Comparison of ENCODE assay signal across 8 mouse cellular contexts in genomic region chr7:15967312-15967711, GRCm38 (mm10). TPM values are rescaled to one million over a fixed set of nuclear protein-coding genes. Genes with fewer than 3 reads are reported as not detected.
DNase-seq lines count a peak whose midpoint lies in the region; ATAC-seq lines count a peak whose summit lies in the region.

Gene Ehd2, minus strand, starts transcription at chr7:15967567.

- H3K4me3 ChIP-seq in intestine, embryonic 14.5 days (ENCODE audit: low read depth, low read length): peak within 1 kb of the TSS; percentile 43
- peak within 1 kb of the TSS; percentile 51 for H3K4me3 ChIP-seq in liver, embryonic 13.5 days (replicated peaks)
- peak within 1 kb of the TSS; percentile 59 for H3K4me3 ChIP-seq in stomach, embryonic 16.5 days (replicated peaks; ENCODE audit: low read length)

- DNase-seq in A20 (ENCODE audit: low read depth, low spot score) (peak; percentile 77), adipocyte (ENCODE audit: low spot score) (peak; percentile 78)
- DNase-seq in embryo, embryonic 10 days (ENCODE audit: low spot score): peak; percentile 71
- DNase-seq in gastrocnemius, postnatal 4 days (ENCODE audit: low spot score in 2 of 2): peak; percentile 87 to 88
- peak; percentile 83 for DNase-seq in intestine, embryonic 14.5 days (ENCODE audit: low spot score)
- DNase-seq in liver, embryonic 13.5 days: peak; percentile 54
- DNase-seq in natural killer cell, adult 2 months (ENCODE audit: low spot score in 2 of 2): peak; percentile 29 to 58

- H3K27me3 ChIP-seq in intestine, embryonic 14.5 days (replicated peaks; ENCODE audit: control insufficient read depth, insufficient read depth, low read length): no peaks in the 10 kb centered on the region
- H3K27me3 ChIP-seq in liver, embryonic 13.5 days: no peaks in the 10 kb centered on the region
- no peaks in the 10 kb centered on the region for H3K27me3 ChIP-seq in stomach, embryonic 16.5 days (ENCODE audit: control insufficient read depth, insufficient read depth, low read length)

- peak within 1 kb of the TSS; percentile 50 for H3K4me2 ChIP-seq in intestine, embryonic 14.5 days (ENCODE audit: low read length)
- H3K4me2 ChIP-seq in liver, embryonic 13.5 days: peak within 1 kb of the TSS; percentile 67
- peak within 1 kb of the TSS; percentile 66 for H3K4me2 ChIP-seq in stomach, embryonic 16.5 days (ENCODE audit: low read depth, low read length)

- 1% methylated on average over 21 of the region's 22 CpGs for WGBS in intestine, embryonic 14.5 days
- 3% methylated on average over 22 of the region's 22 CpGs for WGBS in liver, embryonic 13.5 days (ENCODE audit: insufficient replicate concordance)
- WGBS in stomach, embryonic 16.5 days: under 1% methylated on average over 22 of the region's 22 CpGs

- H3K9me3 ChIP-seq in intestine, embryonic 14.5 days (ENCODE audit: control insufficient read depth, low read length): 0 out of 2 replicates have a peak, but pooled peaks cover 4% of the 10 kb centered on the region
- no peaks in the 10 kb centered on the region for H3K9me3 ChIP-seq in liver, embryonic 13.5 days (replicated peaks)
- no peaks in the 10 kb centered on the region for H3K9me3 ChIP-seq in stomach, embryonic 16.5 days (replicated peaks; ENCODE audit: control insufficient read depth, low read length)

- peak within 1 kb of the TSS; percentile 53 for H3K9ac ChIP-seq in intestine, embryonic 14.5 days (ENCODE audit: low read length)
- H3K9ac ChIP-seq in liver, embryonic 13.5 days: peak within 1 kb of the TSS; percentile 66
- H3K9ac ChIP-seq in stomach, embryonic 16.5 days (ENCODE audit: low read length): peak within 1 kb of the TSS; percentile 79

- peak; percentile 85 for ATAC-seq in intestine, embryonic 14.5 days (replicated peaks; ENCODE audit: low FRiP score, low TSS enrichment, low read depth)
- ATAC-seq in liver, embryonic 13.5 days (ENCODE audit: low read depth): peak; percentile 86
- peak; percentile 84 for ATAC-seq in stomach, embryonic 16.5 days (ENCODE audit: insufficient read depth, low FRiP score)

- peaks cover 16% of the 10 kb centered on the region for H3K36me3 ChIP-seq in intestine, embryonic 14.5 days (ENCODE audit: control insufficient read depth, insufficient read depth, low read length)
- H3K36me3 ChIP-seq in liver, embryonic 13.5 days: peaks cover 11% of the 10 kb centered on the region
- H3K36me3 ChIP-seq in stomach, embryonic 16.5 days (ENCODE audit: control insufficient read depth, insufficient read depth, low read length): peaks cover 18% of the 10 kb centered on the region

- peaks cover 17% of the 10 kb centered on the region for H3K4me1 ChIP-seq in intestine, embryonic 14.5 days (replicated peaks; ENCODE audit: control insufficient read depth, insufficient read depth, low read length)
- H3K4me1 ChIP-seq in liver, embryonic 13.5 days (replicated peaks): peaks cover 34% of the 10 kb centered on the region
- peaks cover 30% of the 10 kb centered on the region for H3K4me1 ChIP-seq in stomach, embryonic 16.5 days (ENCODE audit: control insufficient read depth, insufficient read depth, low read length)

- no peak within 1 kb of the TSS for H3K27ac ChIP-seq in intestine, embryonic 14.5 days (ENCODE audit: low read depth)
- no peak within 1 kb of the TSS for H3K27ac ChIP-seq in liver, embryonic 13.5 days
- H3K27ac ChIP-seq in stomach, embryonic 16.5 days (ENCODE audit: low read length): peak within 1 kb of the TSS; percentile 55; the same call in 1 of the 2 replicates

RNA-seq across cellular contexts. Expression of gene Ehd2, which starts in this region (rescaled TPM):
- 100 to 1,000 TPM; 160 to 194 TPM for total RNA-seq in gastrocnemius, postnatal 4 days (2021)
- 37.7 and 38.6 TPM in 2 replicates for polyA plus RNA-seq in intestine, embryonic 14.5 days (2014; fragmentation: Nextera tagmentation; extraction: Ambion mirVana)
- polyA plus RNA-seq in liver, embryonic 13.5 days (2015; fragmentation: Nextera tagmentation; extraction: Ambion mirVana): 3.9 and 4.6 TPM in 2 replicates
- 65.8 and 76.3 TPM in 2 replicates for polyA plus RNA-seq in stomach, embryonic 16.5 days (2015; fragmentation: Nextera tagmentation; extraction: Ambion mirVana)
